Mouse (Mus musculus) MEL (cell line): ENCODE data around the gene Ascc2. TPM values are rescaled to one million over a fixed set of nuclear protein-coding genes. Genes with fewer than 3 reads are reported as not detected.

ENCODE experiments used
- DNase-seq: peaks from one replicate; pipeline ENCODE4 v3.0.0; 2011; ENCODE audit warnings: low read depth, low spot score
- H3K27ac ChIP-seq: 2 replicates; pipeline ENCODE4 v1.5.1; 2012; ENCODE audit warnings: low read depth, mild to moderate bottlenecking, control low read depth, low read length, moderate library complexity; ENCODE audit not compliant: control insufficient read depth
- H3K27me3 ChIP-seq, 2 experiments: fragments of 150-350 bp in 1 of 2; sonication (generic) in 1 of 2; 2 replicates each; pipeline ENCODE4 v1.6.1; 2012; ENCODE audit warnings: low read length in 2 of 2, mild to moderate bottlenecking in 2 of 2, improper control_type of control experiment in 1 of 2, moderate library complexity in 1 of 2; ENCODE audit not compliant: insufficient read depth in 2 of 2, control insufficient read depth in 1 of 2
- H3K36me3 ChIP-seq, 2 experiments: 2 replicates each; pipeline ENCODE4 v1.6.1; 2012 to 2014; ENCODE audit warnings: low read length in 2 of 2, improper control_type of control experiment in 1 of 2, inconsistent platforms in 1 of 2, mild to moderate bottlenecking in 1 of 2; ENCODE audit not compliant: insufficient read depth in 2 of 2, control insufficient read depth in 1 of 2
- H3K4me1 ChIP-seq, 2 experiments: fragments of 150-350 bp in 1 of 2; sonication (generic) in 1 of 2; 2 replicates each; pipeline ENCODE4 v1.6.1; 2012; ENCODE audit warnings: low read length in 2 of 2, improper control_type of control experiment in 1 of 2, mild to moderate bottlenecking in 1 of 2; ENCODE audit not compliant: insufficient read depth in 2 of 2, control insufficient read depth in 1 of 2
- H3K4me3 ChIP-seq, 2 experiments: fragments of 150-350 bp in 1 of 2; sonication (generic) in 1 of 2; 2 replicates each; pipeline ENCODE4 v1.5.1; 2012; ENCODE audit warnings: low read depth in 2 of 2, low read length in 2 of 2, mild to moderate bottlenecking in 2 of 2, moderate library complexity in 2 of 2, control low read depth in 1 of 2, improper control_type of control experiment in 1 of 2; ENCODE audit not compliant: control insufficient read depth in 1 of 2, insufficient read depth in 1 of 2
- H3K79me2 ChIP-seq: 2 replicates; pipeline ENCODE4 v1.6.1; 2012; ENCODE audit warnings: mild to moderate bottlenecking, low read length, moderate library complexity; ENCODE audit not compliant: control insufficient read depth, poor library complexity, insufficient read depth
- H3K9ac ChIP-seq: 2 replicates; pipeline ENCODE4 v1.6.1; 2012; ENCODE audit warnings: low read depth, mild to moderate bottlenecking, control low read depth, low read length, moderate library complexity; ENCODE audit not compliant: control insufficient read depth, poor library complexity, severe bottlenecking
- H3K9me3 ChIP-seq: fragments of 150-350 bp; sonication (generic); replicated peaks from 2 replicates; pipeline ENCODE4 v1.6.1; 2012; ENCODE audit warnings: mild to moderate bottlenecking, low read length, improper control_type of control experiment, moderate library complexity; ENCODE audit not compliant: insufficient read depth
- BHLHE40 ChIP-seq: IDR thresholded peaks from 2 replicates; pipeline ENCODE4 v1.6.1; 2012; ENCODE audit warnings: low read depth, mild to moderate bottlenecking, inconsistent platforms, low read length, improper control_type of control experiment, borderline replicate concordance
- EP300 ChIP-seq, 2 experiments: IDR thresholded peaks; 2 replicates each; pipeline ENCODE4 v1.6.1; 2011; ENCODE audit warnings: improper control_type of control experiment in 2 of 2, low read length in 2 of 2, low read depth in 1 of 2, mild to moderate bottlenecking in 1 of 2
- ETS1 ChIP-seq: IDR thresholded peaks from 2 replicates; pipeline ENCODE4 v1.6.1; 2012; ENCODE audit warnings: low read depth, mild to moderate bottlenecking, inconsistent platforms, low read length, improper control_type of control experiment, moderate library complexity
- GATA1 ChIP-seq: IDR thresholded peaks from 2 replicates; pipeline ENCODE4 v1.6.1; 2011; ENCODE audit warnings: low read depth, low read length, improper control_type of control experiment
- JUND ChIP-seq: IDR thresholded peaks from 2 replicates; pipeline ENCODE4 v1.6.1; 2011; ENCODE audit warnings: low read depth, mild to moderate bottlenecking, improper control_type of control experiment, low read length
- MAX ChIP-seq: IDR thresholded peaks from 2 replicates; pipeline ENCODE4 v1.6.1; 2011; ENCODE audit warnings: low read length, improper control_type of control experiment
- MXI1 ChIP-seq: IDR thresholded peaks from 2 replicates; pipeline ENCODE4 v1.6.1; 2011; ENCODE audit warnings: mild to moderate bottlenecking, low read depth, low read length, improper control_type of control experiment
- MYC ChIP-seq: IDR thresholded peaks from 2 replicates; pipeline ENCODE4 v1.6.1; 2011; ENCODE audit warnings: low read depth, mild to moderate bottlenecking, low read length, improper control_type of control experiment, moderate library complexity
- NRF1 ChIP-seq: IDR thresholded peaks from 2 replicates; pipeline ENCODE4 v1.6.1; 2014; ENCODE audit warnings: low read depth, mild to moderate bottlenecking, inconsistent platforms, low read length, improper control_type of control experiment, moderate library complexity; ENCODE audit not compliant: poor library complexity, insufficient read depth, severe bottlenecking
- POLR2AphosphoS5 ChIP-seq: IDR thresholded peaks from 2 replicates; pipeline ENCODE4 v1.6.1; 2012; ENCODE audit warnings: low read depth, borderline replicate concordance, mild to moderate bottlenecking, inconsistent platforms, low read length, moderate library complexity, mixed read lengths
- RCOR1 ChIP-seq: IDR thresholded peaks from 2 replicates; pipeline ENCODE4 v1.6.1; 2012; ENCODE audit warnings: low read depth, mild to moderate bottlenecking, inconsistent platforms, low read length, improper control_type of control experiment
- SMC3 ChIP-seq: IDR thresholded peaks from 2 replicates; pipeline ENCODE4 v1.6.1; 2011; ENCODE audit warnings: low read depth, low read length, improper control_type of control experiment
- TBP ChIP-seq: IDR thresholded peaks from 2 replicates; pipeline ENCODE4 v1.8.0; 2011; ENCODE audit warnings: low read depth, low read length, improper control_type of control experiment
- TCF12 ChIP-seq: IDR thresholded peaks from 2 replicates; pipeline ENCODE4 v1.6.1; 2014; ENCODE audit warnings: low read depth, mild to moderate bottlenecking, inconsistent platforms, low read length, improper control_type of control experiment, moderate library complexity
- USF1 ChIP-seq: IDR thresholded peaks from 2 replicates; pipeline ENCODE4 v1.6.1; 2014; ENCODE audit warnings: low read depth, mild to moderate bottlenecking, inconsistent platforms, low read length, improper control_type of control experiment, moderate library complexity
- ZNF384 ChIP-seq: IDR thresholded peaks from 2 replicates; pipeline ENCODE4 v1.6.1; 2012; ENCODE audit warnings: low read depth, mild to moderate bottlenecking, inconsistent platforms, low read length, improper control_type of control experiment
- polyA plus RNA-seq, 2 experiments: library from polyadenylated mRNA; stranded (reverse) in 1 of 2; unstranded in 1 of 2; fragments of >175 nt in 1 of 2; fragments of >200 nt in 1 of 2; gene quantifications; 2 replicates each; pipeline versions ENCODE4 v1.2.1 to v1.2.4; 2012; ENCODE audit warnings: low replicate concordance in 2 of 2, low read depth in 1 of 2; ENCODE audit not compliant: insufficient read length in 2 of 2, insufficient read depth in 1 of 2, missing spikeins in 1 of 2
- total RNA-seq: library from RNA; depleted of rRNA; stranded (reverse); fragments of 300-350 nt; gene quantifications from 2 replicates; pipeline ENCODE4 v1.2.3, GENCODE M21; 2012

The Ascc2 gene
- total and polyA plus RNA-seq, 3 experiments: 27.5 to 98.2 (median 43.5) TPM

GRCm38 (mm10) chr11:4685510-4685909 is 48.0 kb downstream of the Ascc2 start (continued):
- TF ChIP-seq TCF12: no peak

- no peak for DNase-seq
- H3K27ac ChIP-seq: no peak overlapping the region
- no peaks in the 10 kb centered on the region for H3K36me3 ChIP-seq
- H3K4me3 ChIP-seq: no peak overlapping the region
- no peaks in the 10 kb centered on the region for H3K79me2 ChIP-seq
- no peaks in the 10 kb centered on the region; a peak in 1 of 4 replicates for H3K27me3 ChIP-seq
- no peaks in the 10 kb centered on the region for H3K9me3 ChIP-seq
- peaks cover 2 to 7% of the 10 kb centered on the region in 2 experiments; a peak in 2 of 4 replicates for H3K4me1 ChIP-seq
- TF ChIP-seq TCF12 (no peak), USF1 (no peak), ZNF384 (no peak), ETS1 (no peak), MAX (no peak), RCOR1 (no peak), MXI1 (no peak), MYC (no peak), GATA1 (no peak), TBP (no peak), NRF1 (no peak), EP300 (IDR thresholded peaks at IDR 0.05; ENCODE audit: low read depth in 1 of 2, low read length in 2 of 2) (no peak)
- H3K9ac ChIP-seq: no peak overlapping the region
Measured at GRCm38 (mm10) chr11:4687027-4687426, 49.5 kb downstream of the Ascc2 start.

GRCm38 (mm10) chr11:4687874-4688273 is 50.3 kb downstream of the Ascc2 start:
- H3K4me1 ChIP-seq: peaks cover 2 to 7% of the 10 kb centered on the region in 2 experiments; a peak in 2 of 4 replicates
- no peak overlapping the region for H3K9ac ChIP-seq
- H3K36me3 ChIP-seq: no peaks in the 10 kb centered on the region
- TF ChIP-seq BHLHE40: no peak
- TF ChIP-seq SMC3: no peak
- no peak for TF ChIP-seq POLR2AphosphoS5
- TF ChIP-seq MYC: no peak
- TF ChIP-seq JUND: no peak
- no peaks in the 10 kb centered on the region for H3K79me2 ChIP-seq
- no peak for DNase-seq
- H3K9me3 ChIP-seq: no peaks in the 10 kb centered on the region
- no peak overlapping the region for H3K4me3 ChIP-seq
- no peak overlapping the region for H3K27ac ChIP-seq
- H3K27me3 ChIP-seq: no peaks in the 10 kb centered on the region; a peak in 1 of 4 replicates
